Mouse (Mus musculus): ENCODE measurements around the gene Plcb3. TPM values are rescaled to one million over a fixed set of nuclear protein-coding genes. Genes with fewer than 3 reads are reported as not detected.

Gene Plcb3
- total RNA-seq, 1 experiment from 2014 or later, result 15.2 TPM

Other genes starting within 250 kb of the Plcb3 start
- gene Rps6ka4, start 135.8 kb downstream of the Plcb3 start, total RNA-seq (2023; ENCODE audit: inconsistent age), result 28.2 to 41.0 TPM (median 33.2 TPM) in 4 replicates
- gene Ccdc88b, start 118.3 kb downstream of the Plcb3 start, total RNA-seq (2023; ENCODE audit: inconsistent age), result 29.9 to 32.9 TPM (median 31.6 TPM) in 4 replicates
- gene Trmt112, start 66.8 kb downstream of the Plcb3 start, total RNA-seq (2023; ENCODE audit: inconsistent age), result 150 to 159 TPM (median 153 TPM) in 4 replicates
- 86.0 to 104 TPM (median 92.9 TPM) in 4 replicates for gene Prdx5, start 66.4 kb downstream of the Plcb3 start, total RNA-seq (2023; ENCODE audit: inconsistent age)
- 55.4 to 59.7 TPM (median 56.1 TPM) in 4 replicates for gene Esrra, start 54.7 kb downstream of the Plcb3 start, total RNA-seq (2023; ENCODE audit: inconsistent age)
- gene Catsperz, start 51.1 kb downstream of the Plcb3 start, total RNA-seq (2023; ENCODE audit: inconsistent age), result not detected in 4 replicates
- not detected in 4 replicates for gene Kcnk4, start 42.0 kb downstream of the Plcb3 start, total RNA-seq (2023; ENCODE audit: inconsistent age)
- gene Bad, start 34.6 kb downstream of the Plcb3 start, total RNA-seq (2023; ENCODE audit: inconsistent age), result 10.7 to 16.5 TPM (median 14.1 TPM) in 4 replicates
- 20.3 to 22.9 TPM (median 21.1 TPM) in 4 replicates for gene Gpr137, start 34.0 kb downstream of the Plcb3 start, total RNA-seq (2023; ENCODE audit: inconsistent age)
- 89.5 to 93.5 TPM (median 90.6 TPM) in 4 replicates for gene Ppp1r14b, start 1.5 kb downstream of the Plcb3 start, total RNA-seq (2023; ENCODE audit: inconsistent age)
- gene Fkbp2, start 4.0 kb upstream of the Plcb3 start, total RNA-seq (2023; ENCODE audit: inconsistent age), result 27.8 to 34.0 TPM (median 30.5 TPM) in 4 replicates
- gene Vegfb, start 11.2 kb upstream of the Plcb3 start, total RNA-seq (2023; ENCODE audit: inconsistent age), result 15.4 to 19.4 TPM (median 17.7 TPM) in 4 replicates
- 23.7 to 27.8 TPM (median 26.5 TPM) in 4 replicates for gene Dnajc4, start 16.1 kb upstream of the Plcb3 start, total RNA-seq (2023; ENCODE audit: inconsistent age)
- 4.4 to 6.2 TPM (median 5.2 TPM) in 4 replicates for gene Nudt22, start 19.6 kb upstream of the Plcb3 start, total RNA-seq (2023; ENCODE audit: inconsistent age)
- gene Trpt1, start 19.7 kb upstream of the Plcb3 start, total RNA-seq (2023; ENCODE audit: inconsistent age), result 4.5 to 6.6 TPM (median 5.6 TPM) in 4 replicates
- gene Fermt3, start 43.0 kb upstream of the Plcb3 start, total RNA-seq (2023; ENCODE audit: inconsistent age), result 167 to 182 TPM (median 174 TPM) in 4 replicates
- gene Stip1, start 63.5 kb upstream of the Plcb3 start, total RNA-seq (2023; ENCODE audit: inconsistent age), result 98.7 to 127 TPM (median 113 TPM) in 4 replicates
- 6.5 to 7.3 TPM (median 7.1 TPM) in 4 replicates for gene Macrod1, start 80.3 kb upstream of the Plcb3 start, total RNA-seq (2023; ENCODE audit: inconsistent age)
- 0.12 to 0.16 TPM in 2 of 4 replicates, not detected in the others for gene Flrt1, start 129.3 kb upstream of the Plcb3 start, total RNA-seq (2023; ENCODE audit: inconsistent age)
- 132 to 142 TPM (median 137 TPM) in 4 replicates for gene Otub1, start 229.8 kb upstream of the Plcb3 start, total RNA-seq (2023; ENCODE audit: inconsistent age)
- gene Cox8a, start 241.1 kb upstream of the Plcb3 start, total RNA-seq (2023; ENCODE audit: inconsistent age), result 302 to 334 TPM (median 313 TPM) in 4 replicates